Mouse (Mus musculus): ENCODE results near the gene Plxnd1. TPM values are rescaled to one million over a fixed set of nuclear protein-coding genes. Genes with fewer than 3 reads are reported as not detected.

The Plxnd1 gene
- total RNA-seq, 2 experiments from 2014 or later = 115 to 121 TPM

GRCm38 (mm10) chr6:115986472-115987095 lies 8.2 kb downstream of the Plxnd1 start:
- DNase-seq (ENCODE audit: low spot score in 2 of 2) = no peak
- intact Hi-C loops (cut with DNase I) = no loop called here

GRCm38 (mm10) chr6:115985622-115986021 lies 9.2 kb downstream of the Plxnd1 start:
- intact Hi-C loops (cut with DNase I) = no loop called here
- DNase-seq (ENCODE audit: low spot score in 2 of 2) = no peak

- intact Hi-C loops (cut with DNase I) = no loop called here
- DNase-seq (ENCODE audit: low spot score in 2 of 2) = no peak
Observed at GRCm38 (mm10) chr6:115984580-115984979, 10.2 kb downstream of the Plxnd1 start.

GRCm38 (mm10) chr6:115983306-115984038 lies 11.3 kb downstream of the Plxnd1 start:
- intact Hi-C loops (cut with DNase I) = no loop called here
- DNase-seq (ENCODE audit: low spot score in 2 of 2) = no peak

GRCm38 (mm10) chr6:115982889-115983288 lies 11.9 kb downstream of the Plxnd1 start:
- intact Hi-C loops (cut with DNase I) = no loop called here
- no peak for DNase-seq (ENCODE audit: low spot score in 2 of 2)

- intact Hi-C loops (cut with DNase I) = no loop called here
- DNase-seq (ENCODE audit: low spot score in 2 of 2) = no peak
Observed at GRCm38 (mm10) chr6:115978596-115978995, 16.2 kb downstream of the Plxnd1 start.

GRCm38 (mm10) chr6:115977810-115978209 lies 17.0 kb downstream of the Plxnd1 start:
- intact Hi-C loops (cut with DNase I) = no loop called here
- no peak for DNase-seq (ENCODE audit: low spot score in 2 of 2)

- no peak for DNase-seq (ENCODE audit: low spot score in 2 of 2)
- intact Hi-C loops (cut with DNase I) = no loop called here
Observed at GRCm38 (mm10) chr6:115975606-115976005, 19.2 kb downstream of the Plxnd1 start.

- intact Hi-C loops (cut with DNase I) = no loop called here
- no peak for DNase-seq (ENCODE audit: low spot score in 2 of 2)
Observed at GRCm38 (mm10) chr6:115973881-115974662, 20.7 kb downstream of the Plxnd1 start.

- intact Hi-C loops (cut with DNase I) = no loop called here
- DNase-seq (ENCODE audit: low spot score in 2 of 2) = no peak
Observed at GRCm38 (mm10) chr6:115973139-115973875, 21.5 kb downstream of the Plxnd1 start.

GRCm38 (mm10) chr6:115972083-115972764 lies 22.6 kb downstream of the Plxnd1 start:
- intact Hi-C loops (cut with DNase I) = no loop called here
- no peak for DNase-seq (ENCODE audit: low spot score in 2 of 2)

GRCm38 (mm10) chr6:115971273-115972060 lies 23.3 kb downstream of the Plxnd1 start:
- intact Hi-C loops (cut with DNase I) = no loop called here
- no peak for DNase-seq (ENCODE audit: low spot score in 2 of 2)

GRCm38 (mm10) chr6:115969952-115970351 lies 24.9 kb downstream of the Plxnd1 start:
- DNase-seq (ENCODE audit: low spot score in 2 of 2) = no peak
- intact Hi-C loops (cut with DNase I) = no loop called here

- DNase-seq (ENCODE audit: low spot score in 2 of 2) = no peak
- intact Hi-C loops (cut with DNase I) = no loop called here
Observed at GRCm38 (mm10) chr6:115969103-115969502, 25.7 kb downstream of the Plxnd1 start.

GRCm38 (mm10) chr6:115968700-115969099 lies 26.1 kb downstream of the Plxnd1 start:
- intact Hi-C loops (cut with DNase I) = no loop called here

GRCm38 (mm10) chr6:115968086-115968485 lies 26.7 kb downstream of the Plxnd1 start:
- intact Hi-C loops (cut with DNase I) = no loop called here
- DNase-seq (ENCODE audit: low spot score in 2 of 2) = no peak

More at GRCm38 (mm10) chr6:115968700-115969099, 26.1 kb downstream of the Plxnd1 start:
- no peak for DNase-seq (ENCODE audit: low spot score in 2 of 2)

GRCm38 (mm10) chr6:115967291-115967880 lies 27.4 kb downstream of the Plxnd1 start:
- DNase-seq (ENCODE audit: low spot score in 2 of 2) = no peak
- intact Hi-C loops (cut with DNase I) = no loop called here
